Mouse (Mus musculus) myocyte (in vitro differentiated cells): ENCODE results near the gene Zbtb8os.

Experiments
- CEBPB ChIP-seq: IDR thresholded peaks from 2 replicates; pipeline ENCODE4 v1.6.1; 2011; ENCODE audit warnings: mild to moderate bottlenecking, moderate library complexity; ENCODE audit not compliant: poor library complexity, insufficient read depth, severe bottlenecking
- E2F4 ChIP-seq: IDR thresholded peaks from one replicate; pipeline ENCODE4 v1.6.1; 2011; ENCODE audit warnings: mild to moderate bottlenecking, control low read depth, moderate library complexity; ENCODE audit not compliant: insufficient read depth
- MAX ChIP-seq: IDR thresholded peaks from one replicate; pipeline ENCODE4 v1.6.1; 2011; ENCODE audit warnings: low read depth, mild to moderate bottlenecking, control low read depth
- MYOD1 ChIP-seq, 3 experiments: IDR thresholded peaks; one replicate each; pipeline ENCODE4 v1.6.1; 2011; ENCODE audit warnings: control low read depth in 2 of 3, low read depth in 2 of 3, mild to moderate bottlenecking in 2 of 3, moderate library complexity in 1 of 3; ENCODE audit not compliant: insufficient read length in 2 of 3, control insufficient read depth in 1 of 3
- MYOG ChIP-seq, 3 experiments: IDR thresholded peaks; one replicate each; pipeline ENCODE4 v1.6.1; 2011; ENCODE audit warnings: control low read depth in 2 of 3, low read depth in 2 of 3, mild to moderate bottlenecking in 2 of 3; ENCODE audit not compliant: insufficient read length in 2 of 3, control insufficient read depth in 1 of 3, insufficient read depth in 1 of 3
- POLR2A ChIP-seq: IDR thresholded peaks from one replicate; pipeline ENCODE4 v1.6.1; 2011; ENCODE audit warnings: low read depth, mild to moderate bottlenecking, control low read depth, moderate library complexity; ENCODE audit not compliant: insufficient read length
- POLR2AphosphoS2 ChIP-seq: IDR thresholded peaks from one replicate; pipeline ENCODE4 v1.6.1; 2011; ENCODE audit warnings: low read depth, control low read depth; ENCODE audit not compliant: insufficient read length
- REST ChIP-seq: IDR thresholded peaks from one replicate; pipeline ENCODE4 v1.6.1; 2011; ENCODE audit warnings: mild to moderate bottlenecking, control low read depth, moderate library complexity; ENCODE audit not compliant: insufficient read depth, insufficient read length
- SRF ChIP-seq: IDR thresholded peaks from one replicate; pipeline ENCODE4 v1.6.1; 2011; ENCODE audit warnings: low read depth; ENCODE audit not compliant: control insufficient read depth, insufficient read length
- TCF12 ChIP-seq: IDR thresholded peaks from one replicate; pipeline ENCODE4 v1.6.1; 2011; ENCODE audit warnings: mild to moderate bottlenecking, control low read depth; ENCODE audit not compliant: poor library complexity, insufficient read depth, severe bottlenecking
- TCF3 ChIP-seq: IDR thresholded peaks from one replicate; pipeline ENCODE4 v1.6.1; 2011; ENCODE audit warnings: low read depth, control low read depth; ENCODE audit not compliant: insufficient read length
- USF1 ChIP-seq: IDR thresholded peaks from one replicate; pipeline ENCODE4 v1.6.1; 2011; ENCODE audit warnings: low read depth, mild to moderate bottlenecking, control low read depth, moderate library complexity

DNA sequence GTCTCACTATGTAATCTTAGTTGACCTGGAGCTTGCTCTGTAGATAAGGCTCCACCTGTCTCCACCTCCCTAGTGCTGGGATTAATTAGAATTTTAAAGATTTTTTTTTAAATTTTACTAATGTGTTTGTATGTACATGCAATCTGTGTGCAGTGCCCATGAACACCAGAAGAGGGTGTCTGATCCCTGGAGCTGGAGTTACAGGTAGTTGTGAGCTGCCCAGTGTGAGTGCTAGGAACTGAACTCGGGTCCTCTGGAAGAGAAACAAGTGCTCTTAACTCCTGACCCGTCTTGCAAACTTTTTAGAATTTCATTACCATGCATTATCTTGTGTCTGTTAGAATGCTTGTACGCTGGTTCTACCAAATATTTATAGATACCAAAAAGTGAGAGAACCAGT is 35.9 kb downstream of the Zbtb8os start:
- TF ChIP-seq POLR2A, result no peak
- no peak for TF ChIP-seq POLR2AphosphoS2
- TF ChIP-seq E2F4, result no peak
- TF ChIP-seq TCF12, result no peak
- no peak for TF ChIP-seq USF1
- TF ChIP-seq MYOD1 (IDR thresholded peaks at IDR 0.05; ENCODE audit: control insufficient read depth in 1 of 3, insufficient read length in 2 of 3, low read depth in 2 of 3), result no peak
- TF ChIP-seq MAX, result no peak
- no peak for TF ChIP-seq MYOG (IDR thresholded peaks at IDR 0.05; ENCODE audit: control insufficient read depth in 1 of 3, insufficient read depth in 1 of 3, insufficient read length in 2 of 3, low read depth in 2 of 3)
- TF ChIP-seq SRF, result no peak
- TF ChIP-seq REST, result no peak
- no peak for TF ChIP-seq CEBPB
- TF ChIP-seq TCF3, result no peak
